Mouse (Mus musculus): Measurements from ENCODE around the gene Cxxc4.
"Not testable (repeated sequence)": the region's sequence is repeated elsewhere in the genome, so short reads cannot be mapped to it uniquely, and the experiment has no call there.

The Cxxc4 gene

DNA sequence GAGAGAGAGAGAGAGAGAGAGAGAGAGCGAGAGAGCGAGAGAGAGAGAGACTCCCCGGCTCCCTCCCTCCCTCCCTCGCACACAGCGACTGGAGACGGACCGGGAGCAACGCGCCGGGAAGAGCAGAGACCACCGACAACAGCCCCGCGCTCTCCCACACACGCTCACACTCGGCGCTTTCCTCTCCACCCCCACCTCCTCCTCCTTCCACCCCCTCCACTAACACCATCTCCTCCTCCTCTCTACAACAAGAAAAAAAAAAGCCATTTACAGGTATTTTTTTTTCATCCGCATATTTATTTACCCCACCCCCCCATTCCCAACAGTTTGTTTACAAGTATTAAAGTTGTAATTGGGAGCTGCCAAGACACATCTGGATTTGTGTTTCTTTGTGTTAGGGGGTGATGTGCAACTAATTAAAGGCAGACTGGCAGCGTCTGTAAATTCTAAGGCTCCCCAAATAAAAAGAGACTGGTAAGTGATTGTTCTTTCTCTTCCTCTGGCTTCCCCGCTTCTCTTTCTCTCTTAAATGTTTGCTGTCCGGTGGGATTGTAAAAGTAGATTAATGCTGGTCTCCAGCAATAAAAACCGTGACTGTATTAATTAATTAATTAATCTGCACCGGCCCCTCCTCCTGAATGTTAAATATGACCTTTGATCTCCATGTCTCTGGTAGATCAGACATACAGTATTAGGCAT is at the start of gene Cxxc4:
Gene Cxxc4, plus strand, starts transcription at position 71 of the 699 bp plus-strand sequence.
- no peak for DNase-seq

DNA sequence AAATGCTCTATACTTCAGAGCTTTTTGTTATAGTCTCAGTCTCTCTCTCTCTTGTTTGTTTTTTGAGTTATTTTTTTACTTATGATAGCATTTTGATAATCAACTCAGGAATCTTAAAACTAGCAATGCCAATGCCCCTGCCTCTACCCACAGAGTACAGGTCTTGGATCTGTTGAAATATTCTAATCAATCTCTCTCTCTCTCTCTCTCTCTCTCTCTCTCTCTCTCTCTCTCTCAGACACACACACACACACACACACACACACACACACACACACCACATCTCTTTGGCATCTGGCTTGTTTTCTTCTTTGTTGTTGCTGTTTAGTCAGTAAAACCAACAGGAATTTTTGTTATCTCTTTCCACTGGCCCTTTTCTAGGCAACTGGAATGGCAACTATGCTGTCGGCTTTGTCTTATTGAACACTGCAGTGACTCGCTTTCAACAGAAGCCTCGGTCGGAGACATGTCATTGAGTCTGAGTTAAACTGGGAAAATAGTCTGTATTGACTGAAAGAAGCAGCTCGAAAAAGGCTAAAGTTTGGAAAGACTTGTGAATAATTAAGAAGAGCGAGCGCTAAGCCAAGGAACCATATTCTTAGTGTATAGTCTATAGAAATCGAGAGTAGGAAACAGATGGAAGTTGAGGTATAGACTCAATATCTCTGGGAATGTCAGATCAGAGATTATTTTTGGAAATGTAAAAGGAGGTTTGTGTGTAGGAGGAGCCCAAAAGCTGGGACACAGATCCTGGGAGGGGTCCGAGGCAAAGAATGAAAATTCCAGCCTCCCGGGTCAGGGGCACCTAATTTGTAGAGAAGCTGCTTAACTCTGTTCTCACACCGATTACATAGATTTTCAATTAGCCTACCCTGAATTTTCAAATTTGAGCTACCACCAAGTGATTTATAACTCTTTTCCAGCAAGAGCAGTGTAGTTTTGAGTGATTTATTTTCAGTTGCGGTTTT is 47.0 kb upstream of the Cxxc4 start:
- no peak for DNase-seq

DNA sequence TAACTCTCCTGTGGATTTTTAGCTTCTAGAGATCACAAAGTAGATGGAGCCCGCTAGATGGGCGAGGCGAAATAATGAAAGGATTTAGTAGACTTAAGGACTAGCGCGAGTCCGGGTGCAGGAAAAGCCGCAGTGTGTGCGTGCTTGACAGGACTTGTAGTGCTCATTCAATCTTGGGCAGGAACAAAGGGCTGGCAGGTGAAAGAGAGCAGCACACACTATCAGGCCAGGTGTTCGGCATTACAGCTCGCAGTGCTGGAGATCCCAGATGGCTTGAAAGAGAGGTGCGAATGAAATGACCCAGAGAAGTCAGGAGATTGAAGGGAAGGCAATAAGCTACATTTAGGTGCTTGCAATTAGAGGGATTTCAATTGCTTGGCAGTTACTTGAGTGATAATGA is 46.2 kb upstream of the Cxxc4 start:
- DNase-seq = no peak

DNA sequence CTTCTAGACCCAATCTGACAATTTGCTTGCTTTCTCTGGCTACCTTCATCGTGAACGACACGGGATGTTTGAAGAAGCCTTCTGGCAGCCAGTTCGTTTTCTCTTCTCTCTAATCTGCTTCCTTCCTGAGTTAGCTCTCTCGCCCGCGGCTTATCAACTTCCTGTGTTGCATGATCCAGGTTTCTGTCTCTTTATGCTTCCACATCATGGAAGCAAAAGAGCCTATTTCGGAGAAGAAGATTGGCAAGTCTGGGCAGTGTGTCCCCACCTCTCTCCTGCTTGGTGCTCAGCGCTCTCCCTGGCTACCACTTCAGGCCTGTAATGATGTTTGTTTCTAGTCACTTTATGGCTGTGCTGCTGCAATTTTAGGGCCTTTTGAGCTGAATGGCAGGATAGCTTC is 36.4 kb upstream of the Cxxc4 start:
- no peak for DNase-seq

DNA sequence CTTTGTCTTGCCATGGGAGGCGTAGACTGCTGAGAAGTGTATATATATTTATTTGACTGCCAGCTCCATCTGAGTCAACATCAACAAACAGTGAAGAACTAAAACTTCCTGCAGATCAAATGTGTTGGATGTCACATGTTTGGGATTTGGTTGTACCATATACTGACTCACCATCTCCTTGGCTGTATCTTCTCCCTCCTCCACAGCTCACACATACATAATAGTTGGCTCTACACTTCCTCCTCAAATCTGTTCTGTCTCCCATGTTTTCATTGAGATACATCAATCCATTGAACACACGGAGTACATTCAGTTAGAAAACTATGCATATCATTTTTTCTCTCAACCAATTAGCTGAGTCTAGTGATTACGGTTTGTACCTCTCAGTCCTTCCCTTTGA is 29.7 kb upstream of the Cxxc4 start:
- no peak for DNase-seq

DNA sequence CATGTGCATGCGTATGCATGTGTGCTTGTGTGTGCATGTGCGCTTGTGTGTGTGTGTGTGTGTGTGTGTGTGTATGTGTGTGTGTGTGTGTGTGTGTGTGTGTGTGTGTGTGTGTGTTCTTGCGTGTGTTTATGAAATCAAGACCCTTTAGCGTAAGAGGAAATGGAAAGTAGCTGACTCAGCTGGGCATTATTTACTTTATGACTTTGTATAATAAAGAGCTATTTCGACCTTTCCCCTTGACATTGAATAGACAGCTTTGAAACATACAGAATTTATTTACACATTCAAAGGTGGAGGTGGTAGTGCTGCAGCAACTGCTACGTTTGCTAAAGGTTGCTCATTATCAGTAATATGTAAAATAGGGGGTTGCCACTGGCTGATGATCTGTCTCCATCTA is 25.3 kb upstream of the Cxxc4 start:
- DNase-seq = no peak

DNA sequence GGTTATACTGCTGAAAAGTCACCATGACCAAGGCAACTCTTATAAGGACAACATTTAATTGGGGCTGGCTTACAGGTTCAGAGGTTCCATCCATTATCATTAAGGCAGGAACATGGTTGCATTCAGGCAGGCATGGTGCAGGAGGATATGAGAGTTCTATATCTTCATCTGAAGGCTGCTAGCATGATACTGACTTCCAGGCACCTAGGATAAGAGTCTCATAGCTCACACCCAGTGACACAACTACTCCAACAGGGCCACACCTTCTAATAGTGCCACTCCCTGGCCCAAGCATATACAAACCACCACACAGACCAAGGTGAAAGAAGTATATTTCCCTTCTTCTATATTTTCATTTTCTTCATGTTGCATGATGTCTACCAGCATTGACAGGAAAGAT is 16.4 kb upstream of the Cxxc4 start:
- DNase-seq = not testable (repeated sequence)

DNA sequence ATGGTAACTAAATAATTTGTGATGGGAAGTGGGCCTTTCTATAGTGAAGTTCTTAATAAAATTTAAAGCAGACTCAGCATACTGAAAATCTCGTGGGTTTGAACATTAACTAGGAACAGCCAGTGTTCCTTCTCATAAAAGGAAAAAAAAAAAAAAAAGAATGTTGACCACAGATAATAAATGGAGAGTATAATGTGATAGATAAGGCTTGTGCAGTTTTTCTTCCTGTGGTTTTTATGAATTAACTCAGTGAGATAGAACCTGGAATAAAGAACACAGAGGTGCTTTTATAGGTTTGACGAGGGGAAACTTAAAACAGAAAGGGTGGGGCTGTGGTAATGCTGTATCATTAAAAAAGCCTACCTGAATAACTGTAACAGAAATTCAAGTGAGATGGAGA is 15.3 kb upstream of the Cxxc4 start:
- DNase-seq = no peak

DNA sequence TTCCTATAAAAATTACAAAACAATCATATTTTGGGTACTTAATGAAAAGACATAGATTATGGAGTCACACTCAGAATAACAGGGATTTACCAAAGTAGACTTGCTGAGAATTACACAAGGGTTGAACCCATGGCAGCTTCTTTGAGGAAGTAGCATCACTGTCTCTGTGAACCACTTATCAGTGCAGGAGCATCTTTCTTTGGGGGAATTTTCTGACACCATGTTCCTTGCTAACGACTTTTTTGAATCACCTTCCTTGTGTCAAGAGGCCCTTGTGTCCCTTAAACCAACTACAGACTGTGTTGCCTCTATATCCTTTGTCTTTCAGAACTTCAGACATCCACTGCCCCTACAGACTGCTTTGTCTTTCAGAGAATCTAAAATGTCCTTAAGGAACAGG is 13.7 kb upstream of the Cxxc4 start:
- no peak for DNase-seq

DNA sequence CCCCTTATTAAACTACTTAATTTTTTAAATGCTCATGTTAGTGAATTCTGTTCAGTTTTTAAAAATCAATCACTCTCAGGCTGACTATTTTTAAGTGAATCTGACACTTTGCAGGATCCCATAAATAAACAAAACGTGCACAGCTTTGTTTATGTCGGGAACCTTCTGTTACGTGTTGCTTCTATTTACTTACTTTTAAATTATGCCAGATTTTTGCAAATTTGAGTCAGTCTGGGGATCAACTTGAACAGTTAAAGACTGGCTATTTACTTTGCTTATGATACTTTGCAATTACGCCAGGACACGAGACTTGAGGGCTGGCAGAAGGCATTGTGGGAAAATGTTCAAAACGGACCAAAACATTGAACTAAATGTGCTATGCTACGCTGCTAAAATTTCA is 12.3 kb upstream of the Cxxc4 start:
- DNase-seq = no peak

DNA sequence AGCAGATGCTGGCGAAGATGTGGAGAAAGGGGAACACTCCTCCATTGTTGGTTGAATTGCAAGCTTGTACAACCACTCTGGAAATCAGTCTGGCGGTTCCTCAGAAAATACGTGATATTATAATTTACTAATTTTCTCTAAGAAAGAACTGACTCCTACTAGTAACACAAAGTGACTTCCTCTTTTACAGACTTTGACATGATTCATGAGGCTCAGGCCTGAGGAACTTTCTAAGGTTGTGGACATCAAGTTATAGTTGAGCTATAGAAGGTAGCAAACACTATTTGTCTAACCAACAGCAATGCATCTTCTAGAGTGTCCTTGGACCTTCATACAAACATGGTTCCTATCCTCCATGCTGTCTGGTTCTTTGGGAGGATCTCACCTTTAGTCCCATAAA is 10.4 kb upstream of the Cxxc4 start:
- no peak for DNase-seq

DNA sequence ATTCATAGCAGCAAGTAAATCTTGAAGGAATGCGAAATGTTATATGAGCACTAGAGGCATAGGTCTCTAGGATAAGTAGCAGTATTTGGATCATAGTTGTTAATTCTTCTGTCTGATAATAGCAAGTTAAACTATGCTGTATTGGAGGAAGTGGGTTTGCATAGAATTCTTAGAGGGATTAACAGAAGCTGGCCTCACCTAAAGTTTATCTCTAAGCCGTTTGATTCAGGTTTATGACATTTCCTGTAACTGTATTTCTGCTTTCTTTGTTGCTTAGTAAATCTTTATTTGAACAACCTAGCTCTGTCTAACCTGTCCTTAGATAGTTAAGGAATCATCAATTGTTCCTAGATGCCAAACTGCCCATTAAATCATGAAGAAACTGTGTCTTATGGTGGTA is 3.5 kb upstream of the Cxxc4 start:
- no peak for DNase-seq

DNA sequence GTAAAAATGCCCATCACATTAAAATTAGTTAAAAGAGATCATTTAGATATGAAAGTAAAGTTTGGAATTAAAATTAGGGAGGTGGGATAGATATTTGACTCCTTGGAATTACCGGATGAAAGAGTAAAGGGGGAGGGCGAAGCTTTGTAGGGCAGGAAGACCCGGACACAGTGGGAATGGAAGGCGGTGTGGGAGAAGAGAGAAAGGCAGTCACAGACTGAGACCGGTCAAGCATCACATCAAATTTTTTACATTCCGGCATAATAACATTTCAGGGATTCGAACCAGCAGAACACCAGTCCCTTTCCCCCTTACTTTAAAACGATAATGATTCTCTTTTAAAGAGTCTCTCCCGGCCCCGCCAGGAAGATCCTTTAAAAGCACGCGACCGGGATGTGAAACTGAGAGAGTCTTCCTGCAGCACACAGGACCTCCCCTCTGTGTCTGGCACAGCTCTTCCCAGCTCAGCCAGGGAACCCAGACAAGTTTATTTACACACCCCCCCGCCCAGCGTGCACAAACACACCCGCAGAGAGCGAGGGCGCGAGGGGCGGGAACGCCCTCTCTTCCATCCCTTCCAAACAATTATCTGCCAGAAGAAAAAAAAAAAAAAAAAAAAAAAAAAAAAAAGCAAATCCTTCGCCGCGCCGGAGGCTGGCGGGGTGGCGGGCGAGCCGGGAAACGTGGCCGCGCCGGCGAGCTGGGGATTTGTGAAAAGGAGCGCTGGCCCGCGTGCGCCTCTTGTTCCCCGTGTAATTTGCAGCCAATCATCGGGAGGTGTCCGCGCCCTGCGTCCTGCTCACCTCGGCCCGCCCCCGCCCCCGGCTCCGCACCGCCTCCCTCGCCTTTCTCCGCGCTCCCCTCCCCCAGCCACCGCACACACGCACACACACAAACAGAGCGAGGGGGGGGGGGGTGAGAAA is 532 bp upstream of the Cxxc4 start:
- peak; percentile 71 for DNase-seq

DNA sequence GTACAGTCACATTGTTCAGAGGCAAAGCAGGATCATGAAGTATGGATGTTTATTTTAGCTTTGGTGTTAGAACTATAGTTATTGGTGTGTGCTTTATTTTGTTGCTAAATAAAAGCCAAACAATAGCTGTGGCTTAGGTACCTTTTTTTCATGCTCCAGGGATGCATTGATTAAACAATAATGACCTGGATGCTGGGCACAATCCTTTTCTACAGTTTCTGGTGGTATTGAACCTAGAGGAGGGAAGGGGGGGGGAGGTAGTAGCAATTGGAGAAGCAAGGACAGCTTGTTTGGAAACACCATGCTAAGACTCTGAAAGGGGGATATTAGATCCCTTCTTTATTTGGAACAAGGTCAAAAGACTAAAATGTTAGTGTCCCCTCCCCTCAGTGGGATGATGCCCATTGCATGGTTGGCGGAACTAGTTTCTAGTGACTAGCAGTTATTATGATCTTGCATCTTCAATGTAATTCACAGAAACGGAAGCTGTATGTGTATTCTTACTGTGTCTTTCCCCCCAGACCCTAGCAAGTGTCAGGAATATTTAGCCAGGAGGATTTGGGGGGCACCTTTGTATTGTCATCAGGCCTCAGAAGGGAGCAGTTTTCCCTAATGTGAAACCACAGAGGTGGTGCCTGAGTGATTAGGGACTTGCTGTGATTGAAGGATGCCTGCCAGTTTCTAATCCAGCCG is 975 bp downstream of the Cxxc4 start:
- no peak for DNase-seq

DNA sequence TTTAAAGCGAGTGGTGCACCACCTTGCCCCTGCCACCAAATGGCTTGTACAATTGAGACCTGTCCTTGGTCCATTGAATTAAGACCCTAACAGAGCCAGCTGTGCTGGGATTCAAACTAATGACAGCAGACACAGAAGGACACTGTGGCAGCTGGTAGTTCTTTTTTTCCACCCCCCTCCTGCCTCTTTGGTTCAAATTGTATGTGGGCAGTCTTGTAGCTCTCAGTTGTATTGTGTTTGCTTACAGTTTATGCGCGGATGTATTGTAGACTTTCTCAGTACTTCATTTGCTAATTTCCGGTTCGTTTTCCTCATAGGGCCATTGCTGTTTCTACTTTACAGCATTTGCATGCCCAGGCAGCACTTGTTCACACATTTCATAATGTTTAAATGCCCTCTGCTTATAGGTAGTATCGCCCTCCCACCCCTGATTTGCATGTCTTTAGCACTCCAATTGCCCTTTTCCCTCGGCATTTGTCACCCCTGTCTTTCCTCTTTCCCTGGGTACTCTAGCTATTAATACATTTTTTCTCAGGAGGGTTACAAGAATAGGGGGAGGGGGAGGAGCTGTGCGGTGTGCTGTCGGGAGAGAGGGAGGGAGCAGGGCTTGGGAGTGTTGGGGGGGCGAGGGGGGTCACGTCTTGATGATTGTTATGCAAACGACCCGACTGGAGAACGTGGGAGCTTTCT is 2.5 kb downstream of the Cxxc4 start:
- DNase-seq = no peak

DNA sequence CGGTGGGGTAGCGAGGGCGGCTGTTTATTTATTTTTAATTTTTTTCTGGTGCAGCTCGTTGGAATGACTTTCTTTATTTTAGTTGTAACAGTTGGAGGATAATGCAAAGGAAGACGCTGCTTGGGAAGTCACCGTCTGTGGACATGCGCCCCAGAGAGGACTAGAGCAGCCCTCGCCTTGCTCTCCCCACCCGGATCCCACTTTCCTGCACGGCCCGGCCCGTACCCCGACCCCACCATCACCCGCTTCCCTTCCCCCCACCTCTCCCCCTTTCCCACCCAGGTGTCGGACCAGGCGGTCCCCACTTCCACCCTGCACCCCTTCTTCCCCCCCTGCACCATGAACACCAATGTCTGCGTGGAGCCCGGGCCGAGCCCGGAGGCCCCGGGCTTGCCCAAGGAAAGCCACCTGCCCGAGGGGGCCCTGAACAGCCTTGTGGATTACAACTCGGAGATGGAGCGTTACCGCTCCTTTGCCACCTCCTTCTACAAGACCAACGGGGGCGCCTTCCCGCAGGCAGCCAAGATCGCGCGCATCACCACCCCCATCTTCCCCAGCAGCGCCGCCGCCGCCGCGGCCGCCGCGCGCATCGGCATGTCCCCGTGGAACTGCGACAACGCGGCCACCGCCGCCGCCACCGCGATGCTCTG is 3.2 kb downstream of the Cxxc4 start:
- DNase-seq = peak; percentile 73

DNA sequence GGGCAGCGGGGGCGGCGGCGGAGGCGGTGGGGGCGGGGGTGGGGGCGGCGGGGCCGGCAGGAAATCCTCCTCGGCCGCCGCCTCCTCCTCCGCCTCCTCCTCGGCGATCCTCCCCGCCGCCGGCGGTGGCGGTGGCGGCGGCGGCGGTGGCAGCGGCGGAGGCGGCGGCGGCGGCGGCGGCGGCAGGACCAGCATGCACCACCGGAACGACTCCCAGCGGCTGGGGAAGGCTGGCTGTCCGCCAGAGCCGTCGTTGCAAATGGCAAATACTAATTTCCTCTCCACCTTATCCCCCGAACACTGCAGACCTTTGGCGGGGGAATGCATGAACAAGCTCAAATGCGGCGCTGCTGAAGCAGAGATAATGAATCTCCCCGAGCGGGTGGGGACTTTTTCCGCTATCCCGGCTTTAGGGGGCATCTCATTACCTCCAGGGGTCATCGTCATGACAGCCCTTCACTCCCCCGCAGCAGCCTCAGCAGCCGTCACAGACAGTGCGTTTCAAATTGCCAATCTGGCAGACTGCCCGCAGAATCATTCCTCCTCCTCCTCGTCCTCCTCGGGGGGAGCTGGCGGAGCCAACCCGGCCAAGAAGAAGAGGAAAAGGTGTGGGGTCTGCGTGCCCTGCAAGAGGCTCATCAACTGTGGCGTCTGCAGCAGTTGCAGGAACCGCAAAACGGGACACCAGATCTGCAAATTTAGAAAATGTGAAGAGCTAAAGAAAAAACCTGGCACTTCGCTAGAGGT is 3.9 kb downstream of the Cxxc4 start:
- DNase-seq = peak; percentile 83

DNA sequence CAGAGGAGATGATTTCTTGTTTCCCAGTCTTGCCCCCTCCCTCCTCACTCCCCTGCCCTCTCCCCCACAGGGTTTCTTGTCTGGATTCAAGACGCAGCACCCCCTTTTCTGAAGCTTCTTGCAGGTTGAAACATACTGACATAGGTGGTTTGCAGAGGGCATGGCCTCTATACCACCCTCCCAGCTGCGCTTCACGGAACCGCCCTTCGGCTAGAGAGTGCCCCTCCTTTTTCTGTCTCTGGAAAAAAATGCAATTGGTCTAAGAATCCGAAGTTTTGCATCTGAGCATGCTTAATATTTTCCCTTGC is 4.4 kb downstream of the Cxxc4 start:
- DNase-seq = peak; percentile 10

DNA sequence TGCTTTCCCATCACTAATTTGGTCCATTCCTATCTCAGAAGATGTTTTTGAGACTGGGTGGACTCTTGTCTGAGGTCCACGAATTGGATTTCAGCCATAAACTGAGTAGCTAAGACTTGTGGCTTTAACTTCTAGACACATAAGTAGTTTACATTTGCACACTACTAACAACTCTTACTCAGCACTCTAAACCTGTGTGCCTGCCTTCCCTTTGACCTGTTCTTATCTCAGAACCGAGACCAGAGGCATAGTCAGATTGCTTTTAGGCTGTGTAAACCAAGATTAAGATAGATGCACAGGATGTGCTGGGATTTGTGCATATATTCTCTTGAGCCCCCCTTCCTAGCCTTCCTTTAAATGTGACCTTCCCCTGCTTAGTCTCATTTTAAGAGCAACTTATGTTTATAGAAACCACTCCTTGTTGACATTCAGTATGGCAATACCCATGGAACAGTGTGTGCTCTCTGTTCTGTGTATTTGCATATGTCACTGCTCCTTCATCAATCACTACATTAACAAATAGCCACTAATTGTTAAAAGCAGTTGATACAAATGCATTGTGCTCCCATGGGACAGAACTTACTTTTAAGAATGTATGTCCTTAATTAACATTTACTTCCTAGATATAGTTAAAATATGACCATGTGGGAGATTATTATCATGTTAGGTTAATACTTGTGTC is 7.0 kb downstream of the Cxxc4 start:
- DNase-seq = no peak

DNA sequence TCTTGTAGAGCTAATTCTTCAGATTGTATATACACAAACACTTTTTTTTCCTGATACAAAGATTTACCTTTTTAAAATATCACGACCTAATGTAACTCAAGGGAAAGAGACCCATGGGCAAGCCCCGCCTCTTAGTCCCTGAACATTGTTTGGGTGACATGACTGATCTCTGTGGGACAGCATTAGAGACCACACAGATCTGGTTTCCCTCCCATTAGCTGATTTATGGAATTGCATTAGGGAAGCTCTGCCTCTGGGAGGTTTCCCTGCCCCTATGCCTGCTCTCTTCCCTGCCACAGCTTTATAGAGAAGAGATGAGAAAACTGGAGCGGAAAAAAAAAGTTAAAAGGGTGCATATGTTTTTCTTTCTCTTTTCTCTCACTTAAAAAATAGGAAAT is 7.6 kb downstream of the Cxxc4 start:
- no peak for DNase-seq
